In the genomic region with DNA sequence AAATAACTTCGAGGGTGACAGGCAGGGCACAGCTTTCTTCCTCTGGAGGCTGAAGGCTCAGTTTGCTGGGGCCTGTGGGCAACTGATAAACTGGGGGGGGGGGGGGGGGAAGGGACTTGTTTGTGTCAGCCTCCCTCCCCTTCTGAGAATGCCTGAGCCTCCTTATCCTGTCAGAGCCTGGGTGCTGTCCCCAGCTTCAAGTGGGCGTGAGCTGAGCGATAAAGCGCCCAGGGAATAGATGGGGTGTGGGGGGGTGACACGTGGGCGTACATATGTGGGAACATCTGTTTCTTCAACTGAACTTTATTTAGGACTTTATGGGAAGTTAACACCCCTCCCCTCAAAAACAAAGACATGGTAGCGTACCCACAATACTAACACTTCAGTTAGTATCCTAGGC, we compare ENCODE assay signal across 12 mouse cellular contexts. TPM values are rescaled to one million over a fixed set of nuclear protein-coding genes. Genes with fewer than 3 reads are reported as not detected.
A peak's percentile ranks its signal among the peaks of the same experiment; 100 is the strongest.
DNase-seq lines count a peak whose midpoint lies in the region; ATAC-seq and TF ChIP-seq lines count a peak whose summit lies in the region.
"Had no signal": no experiment of that assay in that cellular context is flagged by ENCODE, and none has a peak within 500 bp of the region (broad histone marks: within the 10 kb centered on the region; RNA-seq: fewer than 3 reads in every experiment).

No protein-coding gene starts in this region.

- peak overlapping the region; percentile 91 for H3K4me2 ChIP-seq in heart, embryonic 12.5 days
- H3K4me2 ChIP-seq in intestine, embryonic 15.5 days (replicated peaks): peak overlapping the region; percentile 38; the same call in 1 of the 2 replicates
- H3K4me2 ChIP-seq in hindbrain, embryonic 12.5 days (replicated peaks): no peak overlapping the region
- H3K4me2 ChIP-seq: hindbrain, embryonic 14.5 days; midbrain, embryonic 12.5 days had no signal

- TF ChIP-seq CTCF in layer of hippocampus, adult 2 months (conservative IDR thresholded peaks at IDR 0.05): no peak

- H3K9me3 ChIP-seq in heart, embryonic 12.5 days (replicated peaks): no peaks in the 10 kb centered on the region
- H3K9me3 ChIP-seq in intestine, embryonic 15.5 days: no peaks in the 10 kb centered on the region
- no peaks in the 10 kb centered on the region for H3K9me3 ChIP-seq in hindbrain, embryonic 12.5 days (replicated peaks)
- H3K9me3 ChIP-seq: midbrain, embryonic 12.5 days had no signal

- no peak for DNase-seq in heart, adult 18-20 months
- peak; percentile 64 for DNase-seq in brain, adult 2 months (ENCODE audit: low read depth, low spot score)
- DNase-seq in splenic B cell, adult 2 months (ENCODE audit: low read depth, low spot score): peak; percentile 17
- no peak for DNase-seq in layer of hippocampus, adult 2 months (ENCODE audit: low spot score in 2 of 2)
- no peak for DNase-seq in kidney, postnatal 10 days
- DNase-seq: cerebellum, adult 18-20 months had no signal

- ATAC-seq in heart, embryonic 12.5 days (ENCODE audit: insufficient number of reproducible peaks, low FRiP score): peak; percentile 65
- no peak for ATAC-seq in intestine, embryonic 15.5 days
- no peak for ATAC-seq in hindbrain, embryonic 12.5 days (ENCODE audit: low FRiP score)

- WGBS in heart, embryonic 12.5 days: 15% methylated on average over 7 of the region's 7 CpGs
- WGBS in intestine, embryonic 15.5 days: 71% methylated on average over 7 of the region's 7 CpGs
- WGBS in hindbrain, embryonic 12.5 days: 65% methylated on average over 7 of the region's 7 CpGs

- H3K9ac ChIP-seq in heart, embryonic 12.5 days: peak overlapping the region; percentile 28; the same call in 1 of the 2 replicates
- no peak overlapping the region for H3K9ac ChIP-seq in intestine, embryonic 15.5 days
- no peak overlapping the region for H3K9ac ChIP-seq in hindbrain, embryonic 12.5 days
- H3K9ac ChIP-seq: hindbrain, embryonic 14.5 days; midbrain, embryonic 12.5 days had no signal

- H3K4me1 ChIP-seq in heart, embryonic 12.5 days (replicated peaks): peaks cover 54% of the 10 kb centered on the region
- H3K4me1 ChIP-seq in intestine, embryonic 15.5 days (replicated peaks): 0 out of 2 replicates have a peak, but pooled peaks cover 4% of the 10 kb centered on the region
- peaks cover 24% of the 10 kb centered on the region for H3K4me1 ChIP-seq in hindbrain, embryonic 12.5 days

- peak overlapping the region; percentile 29 for H3K4me3 ChIP-seq in heart, embryonic 12.5 days
- H3K4me3 ChIP-seq in intestine, embryonic 15.5 days (replicated peaks): no peak overlapping the region
- H3K4me3 ChIP-seq in hindbrain, embryonic 12.5 days: no peak overlapping the region
- no peak overlapping the region for H3K4me3 ChIP-seq in layer of hippocampus, adult 2 months
- H3K4me3 ChIP-seq: midbrain, embryonic 12.5 days had no signal

- H3K36me3 ChIP-seq in heart, embryonic 12.5 days: no peaks in the 10 kb centered on the region
- H3K36me3 ChIP-seq in intestine, embryonic 15.5 days: no peaks in the 10 kb centered on the region
- H3K36me3 ChIP-seq in splenic B cell, adult 2 months (ENCODE audit: control insufficient read depth, insufficient read depth, low read length, poor library complexity, severe bottlenecking): no peaks in the 10 kb centered on the region
- no peaks in the 10 kb centered on the region for H3K36me3 ChIP-seq in hindbrain, embryonic 12.5 days
- H3K36me3 ChIP-seq: midbrain, embryonic 12.5 days had no signal

- H3K27ac ChIP-seq in heart, embryonic 12.5 days (ENCODE audit: poor library complexity, severe bottlenecking): peak overlapping the region; percentile 95
- peak overlapping the region; percentile 73; the same call in 1 of the 2 replicates for H3K27ac ChIP-seq in intestine, embryonic 15.5 days
- no peak overlapping the region for H3K27ac ChIP-seq in hindbrain, embryonic 12.5 days
- no peak overlapping the region for H3K27ac ChIP-seq in layer of hippocampus, adult 2 months
- H3K27ac ChIP-seq: hindbrain, embryonic 14.5 days; midbrain, embryonic 12.5 days had no signal

- H3K27me3 ChIP-seq in heart, embryonic 12.5 days (replicated peaks): no peaks in the 10 kb centered on the region
- H3K27me3 ChIP-seq in intestine, embryonic 15.5 days (replicated peaks): no peaks in the 10 kb centered on the region
- H3K27me3 ChIP-seq in splenic B cell, adult 2 months (ENCODE audit: control insufficient read depth, insufficient read depth, low read length, poor library complexity, severe bottlenecking): no peaks in the 10 kb centered on the region
- peaks cover 11% of the 10 kb centered on the region for H3K27me3 ChIP-seq in hindbrain, embryonic 12.5 days

RNA-seq across cellular contexts. Expression of a gene that starts 2.3 kb away (rescaled TPM):
- 97.6 and 102 TPM in 2 replicates for polyA plus RNA-seq in heart, embryonic 12.5 days (2016; fragmentation: Nextera tagmentation; extraction: Ambion mirVana)
- 100 to 1,000 TPM; 110 to 142 TPM for total RNA-seq in heart, adult 18-20 months (2021)
- 50.0 and 54.2 TPM in 2 replicates for polyA plus RNA-seq in intestine, embryonic 15.5 days (2015; fragmentation: Nextera tagmentation; extraction: Ambion mirVana)
- 198 and 210 TPM in 2 replicates for polyA plus RNA-seq in hindbrain, embryonic 12.5 days (2016; fragmentation: Nextera tagmentation; extraction: Ambion mirVana)
- 10 to 100 TPM; 21.5 to 23.2 TPM for total RNA-seq in layer of hippocampus, adult 2 months (2021)

RNA-seq across cellular contexts. Expression of a gene that starts 2.9 kb away (rescaled TPM):
- polyA plus RNA-seq in heart, embryonic 12.5 days (2016; fragmentation: Nextera tagmentation; extraction: Ambion mirVana): 0.15 and 0.28 TPM in 2 replicates
- total RNA-seq in heart, adult 18-20 months (2021): under 1 TPM in 1 of 2 experiments, not detected in 1; 0.13 TPM
- 0.08 and 0.16 TPM in 2 replicates for polyA plus RNA-seq in intestine, embryonic 15.5 days (2015; fragmentation: Nextera tagmentation; extraction: Ambion mirVana)
- polyA plus RNA-seq in hindbrain, embryonic 12.5 days (2016; fragmentation: Nextera tagmentation; extraction: Ambion mirVana): 0.09 TPM in 2 replicates
- not detected for total RNA-seq in layer of hippocampus, adult 2 months (2021)
- total RNA-seq: ES-E14 had no signal
- polyA plus RNA-seq: hindbrain, embryonic 14.5 days had no signal

Comparison
In these comparisons a context has a peak if more than half of its experiments do, and no peak if none do; other contexts are left out.
1. H3K27ac ChIP-seq: peak in heart, embryonic 12.5 days (single experiment) and intestine, embryonic 15.5 days (single experiment); none in hindbrain, embryonic 12.5 days (single experiment) and layer of hippocampus, adult 2 months (single experiment).
2. DNase-seq: peak in brain, adult 2 months (single experiment) and splenic B cell, adult 2 months (single experiment); none in heart, adult 18-20 months (0 of 2), layer of hippocampus, adult 2 months (0 of 2) and kidney, postnatal 10 days (single experiment).